Mouse (Mus musculus) liver, embryonic 15.5 days (tissue): ENCODE measurements around the gene Nfib. TPM values are rescaled to one million over a fixed set of nuclear protein-coding genes. Genes with fewer than 3 reads are reported as not detected.

Source experiments
- ATAC-seq: fragments of 200-750 bp; cut with Nextera tagmentation; 2 replicates; pipeline ENCODE4 v1.8.0; 2017; ENCODE audit warnings: moderate number of reproducible peaks, mild to moderate bottlenecking, moderate library complexity; ENCODE audit not compliant: insufficient read depth
- H3K27ac ChIP-seq: fragments of 300-500 bp; sonication (generic); replicated peaks from 2 replicates; pipeline ENCODE4 v1.5.1; 2015; ENCODE audit warnings: mild to moderate bottlenecking, inconsistent platforms
- H3K27me3 ChIP-seq: fragments of 300-500 bp; sonication (generic); 2 replicates; pipeline ENCODE4 v1.6.1; 2015; ENCODE audit warnings: mild to moderate bottlenecking, inconsistent platforms
- H3K36me3 ChIP-seq: fragments of 300-500 bp; sonication (generic); replicated peaks from 2 replicates; pipeline ENCODE4 v1.6.1; 2015; ENCODE audit warnings: moderate library complexity, mild to moderate bottlenecking, inconsistent platforms
- H3K4me1 ChIP-seq: fragments of 300-500 bp; sonication (generic); replicated peaks from 2 replicates; pipeline ENCODE4 v1.6.1; 2015; ENCODE audit warnings: inconsistent platforms
- H3K4me2 ChIP-seq: fragments of 300-500 bp; sonication (generic); 2 replicates; pipeline ENCODE4 v1.6.1; 2015; ENCODE audit warnings: moderate library complexity, mild to moderate bottlenecking, inconsistent platforms
- H3K4me3 ChIP-seq: fragments of 300-500 bp; sonication (generic); replicated peaks from 2 replicates; pipeline ENCODE4 v1.5.1; 2015; ENCODE audit warnings: mild to moderate bottlenecking, inconsistent platforms
- H3K9ac ChIP-seq: fragments of 300-500 bp; sonication (generic); 2 replicates; pipeline ENCODE4 v1.6.1; 2015; ENCODE audit warnings: moderate library complexity, mild to moderate bottlenecking, inconsistent platforms
- H3K9me3 ChIP-seq: fragments of 300-500 bp; sonication (generic); replicated peaks from 2 replicates; pipeline ENCODE4 v1.6.1; 2016; ENCODE audit warnings: inconsistent platforms
- WGBS: fragments of 180-500 bp; shearing (Covaris S2); methylation state at CpG from one replicate; pipeline ENCODE4 v1.1.7; 2015; ENCODE audit warnings: mixed read lengths; ENCODE audit not compliant: insufficient replicate concordance; 5-methylcytosine and 5-hydroxymethylcytosine counted together
- polyA plus RNA-seq: library from polyadenylated mRNA; unstranded; fragments of >200 nt; fragmentation: Nextera tagmentation; extraction: Ambion mirVana; gene quantifications from 2 replicates; pipeline ENCODE4 v1.2.1, GENCODE M21; 2015

The Nfib gene
- polyA plus RNA-seq, 1 experiment from 2014 or later: 4.7 TPM

GRCm38 (mm10) chr4:82456908-82457307 is 248.6 kb downstream of the Nfib start:
- Histone ChIP-seq H3K9ac (no peak overlapping the region), H3K27ac (no peak overlapping the region), H3K4me1 (peaks cover 6% of the 10 kb centered on the region; the same call in 1 of the 2 replicates), H3K9me3 (no peaks in the 10 kb centered on the region), H3K36me3 (no peaks in the 10 kb centered on the region), H3K4me3 (no peak overlapping the region), H3K27me3 (no peaks in the 10 kb centered on the region), H3K4me2 (no peak overlapping the region)
- 75% methylated on average over 5 of the region's 5 CpGs for WGBS
- no peak for ATAC-seq

DNA sequence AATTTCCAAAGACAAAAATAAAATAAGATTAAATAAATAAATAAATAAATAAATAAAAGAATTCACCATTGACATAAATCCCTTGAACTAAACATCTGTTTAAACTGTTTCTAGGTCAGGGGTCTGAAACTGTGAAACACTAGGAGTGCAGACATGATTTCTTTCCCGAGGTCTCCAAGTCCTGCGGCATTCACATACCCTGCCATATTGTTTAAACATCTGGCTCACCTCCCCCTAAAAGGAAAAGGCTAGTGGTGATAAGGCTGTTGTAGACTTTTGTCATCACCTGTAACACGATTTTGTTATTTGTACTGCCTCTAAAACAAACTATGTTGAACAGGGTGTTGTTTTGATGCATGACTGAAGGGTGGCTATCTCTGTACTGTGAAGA is 249.2 kb downstream of the Nfib start:
- no peak for ATAC-seq

GRCm38 (mm10) chr4:82455617-82456322 is 249.8 kb downstream of the Nfib start:
- ATAC-seq: no peak
- 65% methylated on average over 8 of the region's 8 CpGs for WGBS

More for the DNA sequence above, 249.2 kb downstream of the Nfib start:
- H3K4me1 ChIP-seq: peaks cover 6% of the 10 kb centered on the region; the same call in 1 of the 2 replicates
- H3K4me2 ChIP-seq: no peak overlapping the region
- no peak overlapping the region for H3K27ac ChIP-seq
- H3K27me3 ChIP-seq: no peaks in the 10 kb centered on the region
- 53% methylated on average over 3 of the region's 3 CpGs for WGBS
- H3K36me3 ChIP-seq: no peaks in the 10 kb centered on the region
- no peak overlapping the region for H3K9ac ChIP-seq
- no peak overlapping the region for H3K4me3 ChIP-seq
- no peaks in the 10 kb centered on the region for H3K9me3 ChIP-seq

GRCm38 (mm10) chr4:82454989-82455388 is 250.6 kb downstream of the Nfib start:
- WGBS: 51% methylated on average over 4 of the region's 4 CpGs
- Histone ChIP-seq H3K36me3 (no peaks in the 10 kb centered on the region), H3K9ac (no peak overlapping the region), H3K27me3 (no peaks in the 10 kb centered on the region), H3K9me3 (no peaks in the 10 kb centered on the region), H3K27ac (no peak overlapping the region), H3K4me1 (peaks cover 6% of the 10 kb centered on the region; the same call in 1 of the 2 replicates), H3K4me3 (no peak overlapping the region), H3K4me2 (no peak overlapping the region)
- no peak for ATAC-seq

More at GRCm38 (mm10) chr4:82455617-82456322, 249.8 kb downstream of the Nfib start:
- H3K9me3 ChIP-seq: no peaks in the 10 kb centered on the region
- no peak overlapping the region for H3K4me3 ChIP-seq
- H3K27ac ChIP-seq: no peak overlapping the region
- H3K36me3 ChIP-seq: no peaks in the 10 kb centered on the region
- peaks cover 6% of the 10 kb centered on the region; the same call in 1 of the 2 replicates for H3K4me1 ChIP-seq
- H3K4me2 ChIP-seq: no peak overlapping the region
- H3K27me3 ChIP-seq: no peaks in the 10 kb centered on the region
- H3K9ac ChIP-seq: no peak overlapping the region

DNA sequence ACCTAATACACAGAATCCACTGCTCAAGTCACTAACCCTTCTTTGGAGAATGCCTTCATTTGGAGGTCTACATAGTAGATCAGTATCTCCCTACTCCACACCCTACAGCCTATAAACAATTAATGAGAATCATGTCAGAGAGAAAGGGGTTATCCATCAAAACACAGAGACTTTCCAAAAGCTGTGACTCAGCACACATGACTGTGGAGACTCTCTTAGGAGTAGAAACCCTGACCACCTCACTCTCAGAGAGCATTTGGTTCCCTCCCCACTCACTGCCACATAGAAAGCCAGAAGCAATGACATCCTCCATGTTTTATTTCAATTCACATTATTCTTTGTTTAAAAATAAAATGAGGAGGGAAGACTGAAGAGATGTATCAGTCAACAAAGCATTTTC is 252.2 kb downstream of the Nfib start:
- peaks cover under 1% of the 10 kb centered on the region; the same call in 1 of the 2 replicates for H3K4me1 ChIP-seq
- H3K27ac ChIP-seq: peak overlapping the region; percentile 53; the same call in 1 of the 2 replicates
- no peaks in the 10 kb centered on the region for H3K9me3 ChIP-seq
- no peak overlapping the region for H3K9ac ChIP-seq
- H3K4me2 ChIP-seq: no peak overlapping the region
- no peak for ATAC-seq
- H3K27me3 ChIP-seq: no peaks in the 10 kb centered on the region
- no peaks in the 10 kb centered on the region for H3K36me3 ChIP-seq
- H3K4me3 ChIP-seq: no peak overlapping the region

DNA sequence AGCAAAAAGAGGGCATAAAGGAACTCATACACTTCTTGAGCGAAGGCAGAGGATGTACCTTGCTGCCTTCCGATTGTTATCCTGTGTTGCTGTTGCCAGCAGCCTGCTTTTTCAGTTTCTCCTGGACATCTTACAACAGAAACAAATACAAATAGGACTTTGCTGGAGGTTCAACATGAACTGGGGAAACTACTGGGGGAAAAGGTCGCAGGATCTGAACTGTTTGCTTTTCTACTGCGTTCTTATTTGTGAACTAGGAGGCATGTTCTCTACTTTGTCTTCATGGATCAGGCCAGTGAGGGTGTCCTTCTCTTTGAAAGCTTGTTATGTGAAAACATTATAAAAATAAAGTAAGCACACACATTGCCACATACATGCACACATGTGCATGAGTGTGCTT is 252.6 kb downstream of the Nfib start:
- H3K4me2 ChIP-seq: peak overlapping the region; percentile 23; the same call in 1 of the 2 replicates
- no peak overlapping the region for H3K9ac ChIP-seq
- 55% methylated on average over 4 of the region's 4 CpGs for WGBS
- no peak overlapping the region for H3K4me3 ChIP-seq
- no peaks in the 10 kb centered on the region for H3K9me3 ChIP-seq
- no peaks in the 10 kb centered on the region for H3K36me3 ChIP-seq
- H3K27ac ChIP-seq: peak overlapping the region; percentile 53
- ATAC-seq: no peak
- no peaks in the 10 kb centered on the region for H3K27me3 ChIP-seq
- H3K4me1 ChIP-seq: 0 out of 2 replicates have a peak, but pooled peaks cover 3% of the 10 kb centered on the region

- peaks cover 20% of the 10 kb centered on the region; the same call in 1 of the 2 replicates for H3K4me1 ChIP-seq
- H3K27me3 ChIP-seq: no peaks in the 10 kb centered on the region
- no peak overlapping the region for H3K4me2 ChIP-seq
- peak; percentile 54 for ATAC-seq
- H3K4me3 ChIP-seq: no peak overlapping the region
- H3K36me3 ChIP-seq: no peaks in the 10 kb centered on the region
- H3K9me3 ChIP-seq: no peaks in the 10 kb centered on the region
- 26% methylated on average over 8 of the region's 8 CpGs for WGBS
- peak overlapping the region; percentile 33 for H3K27ac ChIP-seq
- no peak overlapping the region for H3K9ac ChIP-seq
Measured at GRCm38 (mm10) chr4:82447061-82447671, 258.4 kb downstream of the Nfib start.

GRCm38 (mm10) chr4:82444078-82444477 is 261.5 kb downstream of the Nfib start:
- no peak for ATAC-seq
- Histone ChIP-seq H3K4me1 (peaks cover 21% of the 10 kb centered on the region; the same call in 1 of the 2 replicates), H3K27me3 (no peaks in the 10 kb centered on the region), H3K9me3 (no peaks in the 10 kb centered on the region), H3K9ac (no peak overlapping the region), H3K4me2 (no peak overlapping the region), H3K27ac (no peak overlapping the region), H3K4me3 (no peak overlapping the region), H3K36me3 (no peaks in the 10 kb centered on the region)
- WGBS: 53% methylated on average over 1 of the region's 1 CpGs

DNA sequence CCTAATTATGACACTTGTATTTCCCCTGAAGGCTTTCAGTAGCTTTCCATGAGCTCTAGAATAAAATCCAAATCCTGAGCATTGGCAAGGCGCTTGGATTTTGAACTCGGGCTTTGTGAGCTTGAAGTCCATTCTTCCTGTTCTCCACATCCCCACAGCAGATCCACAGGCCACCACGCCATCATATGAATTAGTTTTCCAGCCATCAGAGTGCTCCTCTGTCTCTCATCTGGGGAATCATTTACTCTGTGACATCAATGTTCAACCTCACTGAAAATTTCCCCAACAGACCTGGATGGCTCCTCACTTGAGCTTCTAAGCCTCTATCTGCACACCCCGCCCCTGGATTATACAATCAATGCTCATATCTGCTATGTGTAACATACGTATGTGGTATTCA is 262.1 kb downstream of the Nfib start:
- WGBS: 62% methylated on average over 5 of the region's 5 CpGs
- H3K27ac ChIP-seq: no peak overlapping the region

DNA sequence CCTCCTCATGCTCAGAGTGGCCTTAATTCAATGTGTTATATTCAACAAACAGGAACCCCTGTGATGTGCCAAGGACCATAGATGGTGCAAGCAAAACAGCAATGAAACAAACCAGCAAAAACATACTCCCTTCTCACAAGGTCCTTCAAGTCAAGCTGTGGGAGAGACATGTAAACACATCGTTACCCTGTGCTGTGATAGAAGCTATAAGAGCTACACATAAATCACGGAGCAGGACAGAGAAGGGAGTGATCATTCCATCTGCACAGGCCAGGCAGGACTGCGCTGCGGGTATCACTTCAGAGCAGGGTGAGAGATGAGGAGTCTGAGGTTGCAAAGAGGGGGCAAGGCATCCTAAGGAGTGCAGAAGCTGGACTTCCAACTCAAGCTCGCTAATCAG is 262.5 kb downstream of the Nfib start:
- Histone ChIP-seq H3K27me3 (no peaks in the 10 kb centered on the region), H3K4me1 (peaks cover 19% of the 10 kb centered on the region; the same call in 1 of the 2 replicates), H3K27ac (no peak overlapping the region), H3K36me3 (no peaks in the 10 kb centered on the region), H3K9ac (no peak overlapping the region), H3K4me3 (no peak overlapping the region), H3K4me2 (no peak overlapping the region), H3K9me3 (no peaks in the 10 kb centered on the region)
- no peak for ATAC-seq
- 71% methylated on average over 5 of the region's 5 CpGs for WGBS

More for the DNA sequence above, 262.1 kb downstream of the Nfib start:
- Histone ChIP-seq H3K4me1 (peaks cover 21% of the 10 kb centered on the region; the same call in 1 of the 2 replicates), H3K9me3 (no peaks in the 10 kb centered on the region), H3K4me3 (no peak overlapping the region), H3K4me2 (no peak overlapping the region), H3K27me3 (no peaks in the 10 kb centered on the region), H3K36me3 (no peaks in the 10 kb centered on the region), H3K9ac (no peak overlapping the region)
- ATAC-seq: no peak

- Histone ChIP-seq H3K4me1 (peaks cover 13% of the 10 kb centered on the region; the same call in 1 of the 2 replicates), H3K27ac (no peak overlapping the region), H3K9me3 (no peaks in the 10 kb centered on the region), H3K4me3 (no peak overlapping the region), H3K27me3 (no peaks in the 10 kb centered on the region), H3K9ac (no peak overlapping the region), H3K36me3 (no peaks in the 10 kb centered on the region), H3K4me2 (no peak overlapping the region)
- ATAC-seq: no peak
- 41% methylated on average over 2 of the region's 2 CpGs for WGBS
Measured at GRCm38 (mm10) chr4:82440606-82441005, 264.9 kb downstream of the Nfib start.
